Mouse (Mus musculus) adrenal gland, adult (tissue): ENCODE results near the gene Dnah8.

Experiments used
- DNase-seq, 2 experiments: peaks; one replicate each; pipeline ENCODE4 v3.0.0; 2022 to 2023; ENCODE audit warnings: low spot score in 1 of 2; ENCODE audit not compliant: inconsistent age in 2 of 2

The Dnah8 gene

GRCm38 (mm10) chr17:30808866-30809660 lies 184.9 kb downstream of the Dnah8 start:
- no peak for DNase-seq

DNA sequence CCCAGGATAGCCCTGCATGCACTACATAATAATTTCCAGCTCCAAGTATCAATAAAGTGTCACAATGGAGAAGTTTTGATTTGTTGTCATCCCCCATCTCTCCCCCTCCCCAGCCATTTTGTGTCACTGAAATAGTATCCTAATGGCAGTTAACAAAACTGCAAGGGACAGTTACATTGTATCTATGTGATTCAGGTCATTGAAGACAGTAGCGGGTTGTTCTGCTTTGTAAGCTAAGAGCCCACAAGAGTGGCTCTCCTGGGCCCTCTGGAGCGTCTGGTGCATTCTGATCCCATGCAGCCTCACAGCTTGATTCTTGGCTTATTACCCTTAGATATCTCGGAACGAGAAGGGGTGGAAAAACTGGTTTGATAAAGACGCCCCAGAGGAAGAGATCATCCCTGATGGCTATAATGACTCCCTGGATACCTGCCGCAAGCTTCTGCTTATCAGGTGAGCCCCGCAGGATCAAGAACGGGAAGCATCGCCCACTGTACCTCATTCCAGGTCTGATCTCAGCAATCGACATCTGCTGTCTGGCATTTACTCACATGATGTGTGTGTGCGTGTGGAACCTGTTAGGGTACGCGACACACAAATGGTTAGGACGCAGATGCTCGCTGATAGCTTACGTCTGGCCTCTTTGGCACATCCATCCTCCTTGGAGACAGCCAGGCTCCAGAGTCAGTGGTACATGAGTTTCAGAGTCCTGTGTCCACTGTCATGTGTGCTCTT lies 185.9 kb downstream of the Dnah8 start:
- no peak for DNase-seq

- DNase-seq = no peak
Measured at GRCm38 (mm10) chr17:30818543-30818942, 194.4 kb downstream of the Dnah8 start.

DNA sequence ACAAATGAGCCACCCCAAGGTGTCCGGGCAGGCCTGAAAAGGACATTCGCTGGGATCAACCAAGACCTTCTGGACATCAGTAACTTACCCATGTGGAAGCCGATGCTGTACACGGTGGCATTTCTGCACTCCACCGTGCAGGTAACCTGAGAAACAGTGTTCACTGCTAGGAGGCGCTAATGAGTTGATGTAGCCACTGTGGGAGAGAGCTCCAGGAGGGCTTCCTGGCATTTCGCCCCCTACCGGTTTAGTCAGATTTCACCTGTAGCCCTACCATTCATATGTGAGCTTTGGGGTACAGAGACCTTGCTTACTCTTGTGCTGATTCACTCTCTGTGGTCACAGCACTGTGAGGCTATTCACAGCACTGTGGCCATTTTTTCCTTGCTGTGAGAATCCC lies 195.0 kb downstream of the Dnah8 start:
- DNase-seq = no peak

DNA sequence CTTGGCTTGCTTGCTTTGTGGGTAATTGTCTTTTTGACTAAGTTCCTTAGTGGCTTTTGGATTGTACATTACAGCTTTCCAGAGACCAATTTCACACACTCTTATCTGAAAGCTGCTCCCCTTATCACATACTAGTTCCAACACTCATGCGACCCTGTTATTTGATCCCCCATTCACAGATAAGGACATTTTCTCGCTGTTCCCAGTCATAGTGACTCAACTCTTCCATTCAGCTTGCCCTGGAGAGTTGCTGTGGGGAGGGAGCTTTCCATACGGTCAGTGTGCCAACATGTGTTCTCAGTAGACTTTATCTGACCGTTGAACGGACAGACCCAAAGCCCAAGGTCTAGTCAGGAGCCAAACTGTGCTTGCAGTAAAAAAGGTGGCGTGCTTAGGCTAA lies 197.0 kb downstream of the Dnah8 start:
- no peak for DNase-seq

- no peak for DNase-seq
Measured at GRCm38 (mm10) chr17:30824473-30824872, 200.3 kb downstream of the Dnah8 start.

DNA sequence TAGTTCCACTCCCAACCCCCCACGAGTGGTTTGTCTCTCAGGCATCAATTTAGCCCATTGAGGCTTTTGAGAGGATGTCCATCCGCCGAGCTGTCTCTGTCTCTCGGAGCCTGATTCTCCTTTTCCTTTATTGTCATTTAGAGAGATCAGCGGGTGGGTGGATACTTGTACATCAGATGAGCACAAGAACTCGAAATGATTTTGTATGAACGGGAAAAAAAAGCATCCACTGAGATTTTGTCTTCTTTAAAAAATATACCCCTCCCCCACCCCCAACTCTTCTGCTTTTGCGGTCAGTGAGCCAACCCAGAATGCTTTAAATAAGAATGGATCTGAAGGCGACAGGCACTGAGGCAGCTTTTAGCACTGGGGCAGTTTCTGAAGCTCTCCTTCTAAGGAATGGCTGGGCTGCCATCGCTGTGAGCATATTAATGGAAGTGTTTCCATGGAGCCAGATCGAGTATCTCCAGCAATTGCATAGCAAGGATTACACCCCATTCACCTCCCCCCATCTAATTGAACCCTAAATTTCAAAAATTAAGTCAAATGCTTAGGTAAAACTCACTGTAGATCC lies 201.7 kb downstream of the Dnah8 start:
- no peak for DNase-seq

- no peak for DNase-seq
Measured at GRCm38 (mm10) chr17:30831170-30831569, 207.0 kb downstream of the Dnah8 start.

- no peak for DNase-seq
Measured at GRCm38 (mm10) chr17:30835419-30835818, 211.3 kb downstream of the Dnah8 start.

- DNase-seq = no peak
Measured at GRCm38 (mm10) chr17:30837031-30837430, 212.9 kb downstream of the Dnah8 start.

- no peak for DNase-seq
Measured at GRCm38 (mm10) chr17:30840046-30840445, 215.9 kb downstream of the Dnah8 start.

DNA sequence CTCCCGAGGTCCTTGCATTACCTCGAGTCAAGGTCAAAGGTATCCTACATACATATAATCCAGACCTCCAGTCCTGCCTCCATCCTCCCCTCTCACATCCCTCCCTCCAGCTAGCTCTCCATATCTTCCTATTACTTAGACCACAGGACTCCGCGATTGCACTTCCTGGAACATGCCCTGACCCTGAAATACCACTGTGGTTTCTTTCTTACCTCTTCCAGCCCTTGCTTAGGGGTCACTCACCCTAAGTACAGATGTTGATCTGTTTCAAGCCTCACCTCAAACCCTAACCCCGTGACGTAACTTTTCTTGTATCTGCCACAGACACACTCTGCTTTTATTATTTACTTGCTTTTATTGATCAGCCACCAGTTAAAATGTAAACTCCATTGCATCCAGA lies 218.2 kb downstream of the Dnah8 start:
- no peak for DNase-seq

- peak; percentile 19 to 57 for DNase-seq
Measured at GRCm38 (mm10) chr17:30844321-30844791, 220.2 kb downstream of the Dnah8 start.

GRCm38 (mm10) chr17:30847498-30847897 lies 223.3 kb downstream of the Dnah8 start:
- no peak for DNase-seq

DNA sequence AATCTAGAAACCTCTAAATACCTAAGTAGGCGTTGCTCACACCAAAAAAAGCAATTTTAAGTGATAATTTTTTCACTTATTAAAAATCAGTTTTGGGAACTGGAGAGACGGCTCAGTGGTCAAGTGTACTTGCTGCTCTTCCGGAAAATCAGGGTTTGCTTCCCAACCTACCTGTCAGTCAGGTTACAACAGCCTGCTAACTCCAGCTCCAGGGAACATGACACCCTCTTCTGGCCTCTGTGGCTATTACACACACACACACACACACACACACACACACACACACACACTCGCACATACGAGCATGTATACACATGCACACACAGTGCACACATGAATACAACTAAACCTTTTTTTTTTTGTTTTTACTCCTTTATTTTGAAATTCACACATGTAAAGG lies 223.9 kb downstream of the Dnah8 start:
- no peak for DNase-seq

GRCm38 (mm10) chr17:30848804-30849203 lies 224.7 kb downstream of the Dnah8 start:
- no peak for DNase-seq

- DNase-seq = no peak
Measured at GRCm38 (mm10) chr17:30849813-30850212, 225.7 kb downstream of the Dnah8 start.

DNA sequence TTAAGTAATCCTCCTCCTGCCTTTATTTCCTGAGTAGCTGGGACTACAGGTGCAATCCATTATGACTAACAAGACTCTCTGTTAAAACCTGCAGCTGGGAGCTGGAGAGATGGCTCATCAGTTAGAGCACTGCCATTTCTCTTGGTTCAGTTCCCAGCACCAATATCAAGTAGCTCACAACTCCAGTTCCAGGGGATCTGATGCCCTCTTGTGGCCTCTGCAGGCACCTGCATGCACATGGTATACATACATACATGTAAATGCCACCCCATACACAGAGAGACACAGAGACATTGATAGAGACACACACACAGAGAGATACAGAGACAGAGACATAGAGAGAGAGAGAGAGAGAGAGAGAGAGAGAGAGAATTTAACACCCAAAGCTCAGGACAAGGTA lies 228.2 kb downstream of the Dnah8 start:
- DNase-seq = no peak

- no peak for DNase-seq
Measured at GRCm38 (mm10) chr17:30857347-30857746, 233.2 kb downstream of the Dnah8 start.

DNA sequence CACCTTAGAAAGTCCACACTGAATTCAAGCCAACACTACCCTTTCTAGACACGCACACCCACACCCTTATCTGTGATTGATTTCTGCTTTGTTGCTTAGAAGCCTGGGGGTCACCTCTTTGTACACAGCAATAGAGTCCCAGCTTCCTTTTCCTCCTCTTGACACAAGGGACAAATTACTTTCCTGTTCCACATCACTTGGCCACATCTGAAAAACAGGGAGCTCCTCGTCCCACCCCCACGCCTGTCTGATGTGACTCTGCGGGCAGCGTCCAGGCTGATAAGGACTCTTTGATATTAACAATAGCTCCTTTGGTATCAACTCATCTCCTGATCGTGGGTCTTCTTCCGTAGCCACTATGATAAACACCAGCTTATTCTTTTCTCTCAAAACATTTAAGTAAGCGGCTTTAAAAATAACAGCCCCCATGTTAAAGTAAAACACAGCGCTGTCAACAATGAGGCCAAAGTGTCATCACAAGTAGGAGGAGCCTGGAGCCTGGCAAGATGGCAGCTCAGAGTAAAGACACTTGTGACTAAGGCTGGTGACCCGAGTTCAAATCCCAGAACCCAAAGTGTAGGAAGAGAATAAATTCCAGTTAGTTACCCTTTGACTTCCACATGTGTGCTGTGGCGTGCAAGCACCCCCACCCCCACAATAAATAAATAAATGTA lies 234.6 kb downstream of the Dnah8 start:
- peak; percentile 37 to 67 for DNase-seq

GRCm38 (mm10) chr17:30859989-30860585 lies 235.9 kb downstream of the Dnah8 start:
- no peak for DNase-seq
